Mouse (Mus musculus): ENCODE measurements around the gene Cyp21a1.
A peak's percentile ranks its signal among the peaks of the same experiment; 100 is the strongest.
"Not testable (repeated sequence)": the region's sequence is repeated elsewhere in the genome, so short reads cannot be mapped to it uniquely, and the experiment has no call there.

Gene Cyp21a1

GRCm38 (mm10) chr17:34804301-34804700 lies at the start of gene Cyp21a1:
TSS of gene Cyp21a1 (minus strand) at chr17:34804561.
- DNase-seq = not testable (repeated sequence)

- DNase-seq = no peak
Observed at GRCm38 (mm10) chr17:34853511-34853910, 49.1 kb upstream of the Cyp21a1 start.

- no peak for DNase-seq
Observed at GRCm38 (mm10) chr17:34850517-34851125, 46.3 kb upstream of the Cyp21a1 start.

GRCm38 (mm10) chr17:34849722-34850516 lies 45.6 kb upstream of the Cyp21a1 start, which contains the start of the genes Skiv2l and Nelfe:
TSS of gene Skiv2l (minus strand) at chr17:34850210.
TSS of gene Nelfe (plus strand) at chr17:34850391.
- DNase-seq = peak; percentile 99

- DNase-seq = no peak
Observed at GRCm38 (mm10) chr17:34847615-34848014, 43.3 kb upstream of the Cyp21a1 start.

- no peak for DNase-seq
Observed at GRCm38 (mm10) chr17:34847192-34847591, 42.8 kb upstream of the Cyp21a1 start.

- no peak for DNase-seq
Observed at GRCm38 (mm10) chr17:34844884-34845283, 40.5 kb upstream of the Cyp21a1 start.

- no peak for DNase-seq
Observed at GRCm38 (mm10) chr17:34840736-34841307, 36.5 kb upstream of the Cyp21a1 start.

GRCm38 (mm10) chr17:34838785-34839184 lies 34.4 kb upstream of the Cyp21a1 start:
- no peak for DNase-seq

GRCm38 (mm10) chr17:34837464-34838324 lies 33.3 kb upstream of the Cyp21a1 start:
- peak; percentile 37 for DNase-seq

- peak; percentile 98 for DNase-seq
Observed at GRCm38 (mm10) chr17:34836856-34837221, 32.5 kb upstream of the Cyp21a1 start, which contains the start of the genes Stk19 and Dxo. TSS of gene Stk19 (minus strand) at chr17:34836945. TSS of gene Dxo (plus strand) at chr17:34837019.

GRCm38 (mm10) chr17:34836155-34836855 lies 31.9 kb upstream of the Cyp21a1 start:
- no peak for DNase-seq

GRCm38 (mm10) chr17:34830776-34831175 lies 26.4 kb upstream of the Cyp21a1 start:
- not testable (repeated sequence) for DNase-seq

- no peak for DNase-seq
Observed at GRCm38 (mm10) chr17:34814818-34815370, 10.5 kb upstream of the Cyp21a1 start.

- peak; percentile 15 for DNase-seq
Observed at GRCm38 (mm10) chr17:34813747-34814146, 9.4 kb upstream of the Cyp21a1 start.

GRCm38 (mm10) chr17:34811275-34811674 lies 6.9 kb upstream of the Cyp21a1 start:
- no peak for DNase-seq

- DNase-seq = not testable (repeated sequence)
Observed at GRCm38 (mm10) chr17:34810811-34811210, 6.5 kb upstream of the Cyp21a1 start.

- not testable (repeated sequence) for DNase-seq
Observed at GRCm38 (mm10) chr17:34810411-34810810, 6.0 kb upstream of the Cyp21a1 start.

GRCm38 (mm10) chr17:34808599-34809205 lies 4.3 kb upstream of the Cyp21a1 start:
- no peak for DNase-seq

GRCm38 (mm10) chr17:34807176-34807575 lies 2.8 kb upstream of the Cyp21a1 start:
- DNase-seq = no peak

- DNase-seq = no peak
Observed at GRCm38 (mm10) chr17:34804871-34805562, 656 bp upstream of the Cyp21a1 start.
